Mouse (Mus musculus): ENCODE results near the gene Slc18b1. TPM values are rescaled to one million over a fixed set of nuclear protein-coding genes. Genes with fewer than 3 reads are reported as not detected.

Slc18b1 gene
- polyA plus RNA-seq, 1 experiment: 29.9 TPM

Other genes starting within 250 kb of the Slc18b1 start
- 1,411 and 1,452 TPM in 2 replicates for gene Rps12, start 9.7 kb upstream of the Slc18b1 start, polyA plus RNA-seq (2012; rRNA removed)
- 0.04 and 0.12 TPM in 2 replicates for gene Vnn3, start 54.5 kb downstream of the Slc18b1 start, polyA plus RNA-seq (2012; rRNA removed)
- 0.50 and 0.61 TPM in 2 replicates for gene Vnn1, start 97.7 kb downstream of the Slc18b1 start, polyA plus RNA-seq (2012; rRNA removed)
- gene Taar1, start 123.4 kb downstream of the Slc18b1 start, polyA plus RNA-seq (2012; rRNA removed): not detected in 2 replicates
- gene Taar2, start 141.6 kb downstream of the Slc18b1 start, polyA plus RNA-seq (2012; rRNA removed): not detected in 2 replicates
- gene Taar3, start 152.6 kb downstream of the Slc18b1 start, polyA plus RNA-seq (2012; rRNA removed): not detected in 2 replicates
- gene Taar4, start 163.5 kb downstream of the Slc18b1 start, polyA plus RNA-seq (2012; rRNA removed): not detected in 2 replicates
- not detected in 2 replicates for gene Taar5, start 173.7 kb downstream of the Slc18b1 start, polyA plus RNA-seq (2012; rRNA removed)
- not detected in 2 replicates for gene Taar6, start 188.7 kb downstream of the Slc18b1 start, polyA plus RNA-seq (2012; rRNA removed)
- not detected in 2 replicates for gene Taar7a, start 196.5 kb downstream of the Slc18b1 start, polyA plus RNA-seq (2012; rRNA removed)
- gene Taar7b, start 203.0 kb downstream of the Slc18b1 start, polyA plus RNA-seq (2012; rRNA removed): not detected in 2 replicates
- gene Taar7d, start 230.2 kb downstream of the Slc18b1 start, polyA plus RNA-seq (2012; rRNA removed): not detected in 2 replicates
- not detected in 2 replicates for gene Taar7e, start 240.6 kb downstream of the Slc18b1 start, polyA plus RNA-seq (2012; rRNA removed)